Mouse (Mus musculus) Patski (cell line): ENCODE results near the gene Usf2. TPM values are rescaled to one million over a fixed set of nuclear protein-coding genes. Genes with fewer than 3 reads are reported as not detected.

ENCODE experiments used
- ATAC-seq: fragments of 100-300 bp; one replicate; pipeline ENCODE4 v1.8.0; 2021
- CTCF ChIA-PET: fragments of 350-600 bp; sonication (Branson Sonifier 250); formaldehyde crosslinking; loops from one replicate; lab custom pipeline; 2022; ENCODE audit warnings: inconsistent platforms; lab: Charles Lee
- POLR2A ChIA-PET: fragments of 350-600 bp; sonication (Branson Sonifier 250); formaldehyde crosslinking; loops from one replicate; lab custom pipeline; 2022; ENCODE audit warnings: antibody characterized with exemption, inconsistent platforms; lab: Charles Lee
- DNase-seq: peaks from one replicate; pipeline ENCODE4 v3.0.0-alpha.2; 2011; ENCODE audit warnings: low read depth, low spot score
- H3K27me3 ChIP-seq: fragments of 371-371 bp; one replicate; pipeline ENCODE4 v1.5.1; 2021
- CTCF ChIP-seq: fragments of 100-300 bp; IDR thresholded peaks from one replicate; pipeline ENCODE4 v1.5.1; 2021
- in situ Hi-C: fragments of 300-500 bp; cut with MboI; formaldehyde crosslinking; loops from 3 replicates; pipeline ENCODE4 v1.11.1; 2018; ENCODE audit warnings: low pct_unique_long_range_greater_than_20kb, mixed read lengths
- polyA plus RNA-seq: library from polyadenylated mRNA; unstranded; gene quantifications from one replicate; pipeline ENCODE4 v1.2.3, GENCODE M21; 2021

The Usf2 gene
- polyA plus RNA-seq, 1 experiment from 2014 or later, result 114 TPM

GRCm38 (mm10) chr7:30973251-30973500 lies 16.6 kb upstream of the Usf2 start, which contains the start of gene Lsr:
TSS of gene Lsr (minus strand) at chr7:30973464.
- POLR2A ChIA-PET, result interaction anchor here (0.7 kb wide), 1 partner anchor 16 kb away, joined by 3 read pairs; the partner anchor contains the start of gene Usf2
- no peak for TF ChIP-seq CTCF
- ATAC-seq (no peak), DNase-seq (no peak)
- CTCF ChIA-PET, result interaction anchor here (1.4 to 1.6 kb wide), 3 partner anchors 8 to 100 kb away, joined by 3 to 7 read pairs (median 5); no protein-coding TSS in a partner anchor
- no peaks in the 10 kb centered on the region for H3K27me3 ChIP-seq
- in situ Hi-C loops, result no loop called here

- POLR2A ChIA-PET, result interaction anchor here (0.7 kb wide), 1 partner anchor 16 kb away, joined by 3 read pairs; the partner anchor contains the start of gene Usf2
- no peak for TF ChIP-seq CTCF
Measured at GRCm38 (mm10) chr7:30972426-30973250, 16.0 kb upstream of the Usf2 start.

GRCm38 (mm10) chr7:30971901-30972300 lies 15.3 kb upstream of the Usf2 start:
- DNase-seq (no peak), ATAC-seq (no peak)
- CTCF ChIA-PET, result no interaction called here
- in situ Hi-C loops, result no loop called here
- H3K27me3 ChIP-seq, result no peaks in the 10 kb centered on the region
- POLR2A ChIA-PET, result no interaction called here
- no peak for TF ChIP-seq CTCF

More at GRCm38 (mm10) chr7:30972426-30973250, 16.0 kb upstream of the Usf2 start:
- CTCF ChIA-PET, result interaction anchor here (1.4 kb wide), 1 partner anchor 11 kb away, joined by 3 read pairs; no protein-coding TSS in a partner anchor
- ATAC-seq (no peak), DNase-seq (no peak)
- H3K27me3 ChIP-seq, result no peaks in the 10 kb centered on the region
- in situ Hi-C loops, result no loop called here

- in situ Hi-C loops, result no loop called here
- H3K27me3 ChIP-seq, result no peaks in the 10 kb centered on the region
- CTCF ChIA-PET, result no interaction called here
- ATAC-seq (no peak), DNase-seq (no peak)
- TF ChIP-seq CTCF, result no peak
- POLR2A ChIA-PET, result no interaction called here
Measured at GRCm38 (mm10) chr7:30969174-30969573, 12.6 kb upstream of the Usf2 start.

- ChIA-PET CTCF (no interaction called here), POLR2A (no interaction called here)
- ATAC-seq, result no peak
Measured at GRCm38 (mm10) chr7:30968611-30969010, 12.0 kb upstream of the Usf2 start.

GRCm38 (mm10) chr7:30966657-30967056 lies 10.1 kb upstream of the Usf2 start:
- ChIA-PET CTCF (interaction anchor here (2.0 kb wide), 1 partner anchor 7 kb away, joined by 7 read pairs; the partner anchor contains the start of genes Fam187b and Lsr), POLR2A (no interaction called here)
- H3K27me3 ChIP-seq, result no peaks in the 10 kb centered on the region
- no peak for TF ChIP-seq CTCF
- DNase-seq (no peak), ATAC-seq (no peak)
- in situ Hi-C loops, result no loop called here

More at GRCm38 (mm10) chr7:30968611-30969010, 12.0 kb upstream of the Usf2 start:
- no peak for TF ChIP-seq CTCF
- H3K27me3 ChIP-seq, result no peaks in the 10 kb centered on the region
- no peak for DNase-seq
- in situ Hi-C loops, result no loop called here

- no peak for ATAC-seq
- CTCF ChIA-PET, result interaction anchor here (2.0 kb wide), 1 partner anchor 8 kb away, joined by 7 read pairs; the partner anchor contains the start of genes Fam187b and Lsr
- POLR2A ChIA-PET, result interaction anchor here (0.7 kb wide), 1 partner anchor 8 kb away, joined by 4 read pairs; no protein-coding TSS in a partner anchor
- DNase-seq, result no peak
- in situ Hi-C loops, result no loop called here
- TF ChIP-seq CTCF, result no peak
- H3K27me3 ChIP-seq, result no peaks in the 10 kb centered on the region
Measured at GRCm38 (mm10) chr7:30965677-30966076, 9.1 kb upstream of the Usf2 start.

GRCm38 (mm10) chr7:30964366-30964765 lies 7.8 kb upstream of the Usf2 start:
- TF ChIP-seq CTCF, result no peak
- in situ Hi-C loops, result no loop called here
- POLR2A ChIA-PET, result no interaction called here
- CTCF ChIA-PET, result no interaction called here
- ATAC-seq, result no peak
- DNase-seq, result no peak
- no peaks in the 10 kb centered on the region for H3K27me3 ChIP-seq

- CTCF ChIA-PET, result no interaction called here
- H3K27me3 ChIP-seq, result no peaks in the 10 kb centered on the region
- in situ Hi-C loops, result no loop called here
- TF ChIP-seq CTCF, result no peak
- DNase-seq (no peak), ATAC-seq (no peak)
- POLR2A ChIA-PET, result no interaction called here
Measured at GRCm38 (mm10) chr7:30962862-30963261, 6.3 kb upstream of the Usf2 start.

- POLR2A ChIA-PET, result no interaction called here
- CTCF ChIA-PET, result no interaction called here
- DNase-seq, result no peak
- ATAC-seq, result no peak
- in situ Hi-C loops, result no loop called here
- no peak for TF ChIP-seq CTCF
- no peaks in the 10 kb centered on the region for H3K27me3 ChIP-seq
Measured at GRCm38 (mm10) chr7:30959786-30960349, 3.3 kb upstream of the Usf2 start.

- in situ Hi-C loops, result no loop called here
- DNase-seq (no peak), ATAC-seq (no peak)
- no peak for TF ChIP-seq CTCF
- H3K27me3 ChIP-seq, result no peaks in the 10 kb centered on the region
- ChIA-PET CTCF (no interaction called here), POLR2A (no interaction called here)
Measured at GRCm38 (mm10) chr7:30958866-30959487, 2.4 kb upstream of the Usf2 start.
